Mouse (Mus musculus) liver, postnatal 0 days (tissue): Measurements from ENCODE around the gene Slc17a5.

Source experiments
- CTCF ChIP-seq: sonication (generic); IDR thresholded peaks from 2 replicates; pipeline ENCODE4 v1.5.1; 2016; ENCODE audit warnings: antibody characterized with exemption, low read depth
- EP300 ChIP-seq: IDR thresholded peaks from 2 replicates; pipeline ENCODE4 v1.6.1; 2016; ENCODE audit warnings: antibody characterized with exemption, low read depth, mild to moderate bottlenecking

GRCm38 (mm10) chr9:78596834-78597233 lies 9.0 kb upstream of the Slc17a5 start:
- peak; percentile 77 for TF ChIP-seq CTCF
- TF ChIP-seq EP300, result no peak
